Mouse (Mus musculus): ENCODE data around the gene Trim43a. TPM values are rescaled to one million over a fixed set of nuclear protein-coding genes. Genes with fewer than 3 reads are reported as not detected.
"Not testable (repeated sequence)": the region's sequence is repeated elsewhere in the genome, so short reads cannot be mapped to it uniquely, and the experiment has no call there.

Trim43a gene
- polyA plus RNA-seq, 1 experiment: 0.11 TPM

DNA sequence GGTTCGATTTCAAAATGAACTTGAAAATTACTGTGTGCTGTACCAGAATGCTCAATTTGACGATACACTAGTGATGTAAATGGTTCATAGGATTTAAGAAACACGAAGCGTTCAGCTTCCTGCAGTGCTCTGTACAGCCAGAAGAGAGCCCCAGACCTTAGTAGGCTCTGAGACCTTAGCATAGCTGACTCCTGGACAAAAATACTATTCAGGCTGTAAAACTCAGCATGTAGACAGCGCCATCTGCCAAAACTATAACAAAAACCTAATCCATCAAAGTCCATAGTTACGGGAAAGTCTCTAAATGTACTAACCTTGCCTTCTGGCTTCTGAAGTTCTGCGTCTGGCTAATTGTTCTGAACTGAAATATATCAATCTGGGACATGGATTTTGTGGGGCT lies 33.4 kb upstream of the Trim43a start:
- peaks cover 14% of the 10 kb centered on the region for H3K4me1 ChIP-seq (replicated peaks; ENCODE audit: control insufficient read depth, insufficient read depth, low read length)
- no peak overlapping the region for H3K4me3 ChIP-seq (ENCODE audit: control insufficient read depth, insufficient read depth, low read length)
- H3K27me3 ChIP-seq (ENCODE audit: control insufficient read depth, insufficient read depth, low read length): no peaks in the 10 kb centered on the region
- no peak overlapping the region for H3K27ac ChIP-seq (ENCODE audit: control insufficient read depth, insufficient read depth, low read length)
- no peaks in the 10 kb centered on the region for H3K36me3 ChIP-seq (ENCODE audit: control insufficient read depth, insufficient read depth, low read length)
- DNase-seq: peak; percentile 41
- no peak for TF ChIP-seq POLR2A (IDR thresholded peaks at IDR 0.05; ENCODE audit: control insufficient read depth, extremely low read depth, insufficient read depth, low read length, poor library complexity)
- TF ChIP-seq CTCF (IDR thresholded peaks at IDR 0.05; ENCODE audit: borderline replicate concordance, control insufficient read depth, extremely low read depth, insufficient read depth, low read length, poor library complexity): no peak
- WGBS: 13% methylated on average over 7 of the region's 7 CpGs

DNA sequence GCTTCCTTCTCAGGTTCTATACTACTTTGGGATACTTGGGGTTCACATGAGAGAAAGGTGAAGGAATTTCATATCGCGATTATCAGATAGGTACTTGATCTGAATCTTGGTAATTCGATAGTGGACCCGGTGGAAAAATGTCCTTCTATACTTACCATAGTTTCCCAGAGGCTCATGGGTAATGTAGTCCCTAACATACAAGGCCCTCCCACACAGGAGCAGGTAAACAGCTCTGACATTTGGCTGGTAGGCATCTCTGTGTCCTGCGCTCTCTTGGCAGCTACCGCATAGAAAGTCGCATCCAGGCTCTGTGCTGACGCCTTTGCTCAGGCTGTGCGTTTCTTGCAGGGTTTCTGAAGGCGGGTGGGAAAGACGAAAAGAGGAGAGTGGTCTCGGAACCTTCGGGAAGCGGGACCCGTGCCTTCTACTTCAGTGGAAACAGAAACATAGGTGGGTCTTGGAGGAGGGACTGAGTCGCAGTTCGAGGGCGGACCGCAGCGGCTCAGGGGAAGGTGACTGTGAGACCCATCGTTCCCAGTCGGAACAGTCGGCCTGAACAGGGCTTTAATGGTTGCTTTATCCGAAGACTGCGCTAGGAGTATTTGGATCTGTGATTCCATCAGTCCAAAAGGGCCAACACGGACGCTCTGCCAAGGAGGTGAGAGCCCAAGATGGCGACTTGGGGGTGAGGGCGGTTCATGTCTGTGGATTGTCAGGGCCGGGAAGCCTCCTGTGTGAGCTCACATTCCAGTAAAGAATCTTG lies 32.7 kb upstream of the Trim43a start, which contains the start of gene Zfp949:
Gene Zfp949 (plus strand): TSS at position 170 of the 763 bp plus-strand sequence.
- DNase-seq: peak; percentile 80
- Histone ChIP-seq H3K27me3 (ENCODE audit: control insufficient read depth, insufficient read depth, low read length) (no peaks in the 10 kb centered on the region), H3K4me1 (replicated peaks; ENCODE audit: control insufficient read depth, insufficient read depth, low read length) (peaks cover 14% of the 10 kb centered on the region), H3K4me3 (ENCODE audit: control insufficient read depth, insufficient read depth, low read length) (peak within 1 kb of the TSS; percentile 98), H3K27ac (ENCODE audit: control insufficient read depth, insufficient read depth, low read length) (peak within 1 kb of the TSS; percentile 71), H3K36me3 (ENCODE audit: control insufficient read depth, insufficient read depth, low read length) (no peaks in the 10 kb centered on the region)
- WGBS: under 1% methylated on average over 30 of the region's 30 CpGs
- TF ChIP-seq POLR2A (IDR thresholded peaks at IDR 0.05; ENCODE audit: control insufficient read depth, extremely low read depth, insufficient read depth, low read length, poor library complexity): peak; percentile 64; the same call in 1 of the 2 replicates
- no peak for TF ChIP-seq CTCF (IDR thresholded peaks at IDR 0.05; ENCODE audit: borderline replicate concordance, control insufficient read depth, extremely low read depth, insufficient read depth, low read length, poor library complexity)

DNA sequence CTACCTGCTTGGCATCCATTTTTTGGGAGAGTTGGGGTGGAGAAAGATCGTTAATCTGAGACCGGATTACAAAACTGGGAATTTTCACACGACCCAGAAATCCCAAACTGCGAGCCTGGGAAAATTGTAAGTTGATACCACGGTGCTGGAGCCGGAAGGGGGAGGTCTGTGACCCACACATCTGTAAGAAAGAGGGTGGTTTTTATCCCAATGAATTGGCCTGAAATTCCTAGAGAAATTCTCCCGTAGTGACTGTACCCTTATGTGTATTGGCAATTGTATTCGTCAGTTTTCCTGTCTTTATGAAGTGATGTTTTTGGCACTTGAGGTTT lies 32.1 kb upstream of the Trim43a start:
- WGBS: 4% methylated on average over 8 of the region's 8 CpGs
- no peak for DNase-seq
- H3K4me1 ChIP-seq (replicated peaks; ENCODE audit: control insufficient read depth, insufficient read depth, low read length): peaks cover 14% of the 10 kb centered on the region
- no peak overlapping the region for H3K27ac ChIP-seq (ENCODE audit: control insufficient read depth, insufficient read depth, low read length)
- no peaks in the 10 kb centered on the region for H3K27me3 ChIP-seq (ENCODE audit: control insufficient read depth, insufficient read depth, low read length)
- TF ChIP-seq CTCF (IDR thresholded peaks at IDR 0.05; ENCODE audit: borderline replicate concordance, control insufficient read depth, extremely low read depth, insufficient read depth, low read length, poor library complexity) (no peak), POLR2A (IDR thresholded peaks at IDR 0.05; ENCODE audit: control insufficient read depth, extremely low read depth, insufficient read depth, low read length, poor library complexity) (no peak)
- no peaks in the 10 kb centered on the region for H3K36me3 ChIP-seq (ENCODE audit: control insufficient read depth, insufficient read depth, low read length)
- H3K4me3 ChIP-seq (ENCODE audit: control insufficient read depth, insufficient read depth, low read length): peak overlapping the region; percentile 98

DNA sequence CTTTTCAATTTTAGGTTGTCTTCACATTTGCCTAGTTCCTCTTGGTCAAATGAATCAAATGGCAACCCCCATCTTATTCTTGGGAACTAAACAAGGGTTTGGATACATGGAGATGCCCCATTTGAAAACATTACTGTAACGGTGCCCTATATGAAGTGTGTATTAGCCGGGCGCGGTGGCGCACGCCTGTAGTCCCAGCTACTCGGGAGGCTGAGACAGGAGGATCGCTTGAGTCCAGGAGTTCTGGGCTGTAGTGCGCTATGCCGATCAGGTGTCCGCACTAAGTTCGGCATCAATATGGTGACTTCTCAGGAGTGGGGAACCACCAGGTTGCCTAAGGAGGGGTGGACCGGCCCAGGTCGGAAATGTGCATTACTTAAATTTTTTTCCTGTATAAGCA lies 27.6 kb upstream of the Trim43a start:
- TF ChIP-seq CTCF (IDR thresholded peaks at IDR 0.05; ENCODE audit: borderline replicate concordance, control insufficient read depth, extremely low read depth, insufficient read depth, low read length, poor library complexity): no peak
- TF ChIP-seq POLR2A (IDR thresholded peaks at IDR 0.05; ENCODE audit: control insufficient read depth, extremely low read depth, insufficient read depth, low read length, poor library complexity): no peak

DNA sequence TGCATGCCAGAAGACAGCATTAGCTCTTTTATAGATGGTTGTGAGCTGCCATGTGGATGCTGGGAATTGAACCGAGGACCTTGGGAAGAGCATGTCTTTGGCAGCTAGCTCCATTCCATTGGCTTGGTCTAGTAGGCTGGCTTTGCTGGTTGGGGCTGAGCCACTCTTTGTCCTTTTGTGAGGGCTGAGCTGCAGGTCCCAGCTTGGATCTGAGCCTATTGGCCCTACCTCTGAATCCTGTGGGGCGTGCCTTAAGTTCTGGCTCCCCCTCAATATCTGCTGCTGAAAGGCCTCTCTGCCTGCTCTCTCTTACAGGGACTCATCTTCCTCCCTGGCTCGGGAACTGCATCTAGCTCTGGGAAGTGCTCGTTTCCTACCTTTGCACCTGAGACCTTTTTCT lies 22.5 kb upstream of the Trim43a start:
- TF ChIP-seq CTCF (IDR thresholded peaks at IDR 0.05; ENCODE audit: borderline replicate concordance, control insufficient read depth, extremely low read depth, insufficient read depth, low read length, poor library complexity): no peak
- TF ChIP-seq POLR2A (IDR thresholded peaks at IDR 0.05; ENCODE audit: control insufficient read depth, extremely low read depth, insufficient read depth, low read length, poor library complexity): no peak
- no peaks in the 10 kb centered on the region for H3K27me3 ChIP-seq (ENCODE audit: control insufficient read depth, insufficient read depth, low read length)
- H3K4me1 ChIP-seq (replicated peaks; ENCODE audit: control insufficient read depth, insufficient read depth, low read length): no peaks in the 10 kb centered on the region
- WGBS: 96% methylated on average over 4 of the region's 4 CpGs
- no peak overlapping the region for H3K4me3 ChIP-seq (ENCODE audit: control insufficient read depth, insufficient read depth, low read length)
- no peak overlapping the region for H3K27ac ChIP-seq (ENCODE audit: control insufficient read depth, insufficient read depth, low read length)
- peaks cover 35% of the 10 kb centered on the region for H3K36me3 ChIP-seq (ENCODE audit: control insufficient read depth, insufficient read depth, low read length)
- DNase-seq: no peak

More for the DNA sequence above, 27.6 kb upstream of the Trim43a start:
- Histone ChIP-seq H3K4me1 (replicated peaks; ENCODE audit: control insufficient read depth, insufficient read depth, low read length) (peaks cover 14% of the 10 kb centered on the region), H3K36me3 (ENCODE audit: control insufficient read depth, insufficient read depth, low read length) (peaks cover 12% of the 10 kb centered on the region; the same call in 1 of the 2 replicates), H3K27ac (ENCODE audit: control insufficient read depth, insufficient read depth, low read length) (no peak overlapping the region), H3K4me3 (ENCODE audit: control insufficient read depth, insufficient read depth, low read length) (no peak overlapping the region), H3K27me3 (ENCODE audit: control insufficient read depth, insufficient read depth, low read length) (no peaks in the 10 kb centered on the region)
- DNase-seq: no peak
- WGBS: 99% methylated on average over 14 of the region's 14 CpGs

DNA sequence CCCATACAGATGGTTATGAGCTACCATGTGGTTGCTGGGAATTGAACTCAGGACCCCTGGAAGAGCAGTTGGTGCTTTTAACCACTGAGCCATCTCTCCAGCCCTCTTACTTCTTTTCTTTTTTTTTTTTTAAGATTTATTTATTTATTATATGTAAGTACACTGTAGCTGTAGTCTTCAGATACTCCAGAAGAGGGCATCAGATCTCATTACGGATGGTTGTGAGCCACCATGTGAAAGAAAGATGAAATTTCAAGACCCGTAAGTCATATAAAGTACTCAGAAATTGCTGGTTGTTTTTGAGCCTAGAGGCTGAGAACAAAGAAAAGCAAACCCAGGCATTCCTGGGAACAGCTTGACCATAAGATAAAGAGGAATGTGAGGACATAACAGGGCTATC lies 19.2 kb upstream of the Trim43a start:
- H3K27me3 ChIP-seq (ENCODE audit: control insufficient read depth, insufficient read depth, low read length): not testable (repeated sequence)
- peaks cover 28% of the 10 kb centered on the region for H3K36me3 ChIP-seq (ENCODE audit: control insufficient read depth, insufficient read depth, low read length)
- WGBS: 99% methylated on average over 2 of the region's 2 CpGs

DNA sequence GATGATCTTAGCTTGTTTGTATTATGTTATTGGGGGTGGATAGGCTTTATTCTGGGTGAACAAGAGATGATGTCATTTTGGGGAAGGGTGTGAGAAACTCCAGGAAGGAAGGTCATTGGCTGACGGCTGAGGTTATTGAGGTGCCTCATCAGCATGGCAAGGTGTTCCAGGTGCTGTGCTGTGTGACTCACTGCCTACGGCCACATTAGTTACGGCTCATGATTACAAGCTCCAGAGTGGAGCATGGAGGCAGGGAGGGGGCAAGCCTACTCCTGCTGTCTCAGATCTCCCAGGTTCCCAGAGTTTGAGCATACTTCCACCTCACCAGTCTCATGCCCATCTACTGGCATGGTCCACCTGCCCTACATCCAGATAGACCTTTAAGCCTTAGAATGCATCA lies 10.2 kb upstream of the Trim43a start:
- not testable (repeated sequence) for H3K4me1 ChIP-seq (replicated peaks; ENCODE audit: control insufficient read depth, insufficient read depth, low read length); DNase-seq; H3K27ac ChIP-seq (ENCODE audit: control insufficient read depth, insufficient read depth, low read length); H3K27me3 ChIP-seq (ENCODE audit: control insufficient read depth, insufficient read depth, low read length); H3K4me3 ChIP-seq (ENCODE audit: control insufficient read depth, insufficient read depth, low read length)
- over 99% methylated on average over 3 of the region's 3 CpGs for WGBS
- H3K36me3 ChIP-seq (ENCODE audit: control insufficient read depth, insufficient read depth, low read length): peaks cover 34% of the 10 kb centered on the region

More for the DNA sequence above, 19.2 kb upstream of the Trim43a start:
- not testable (repeated sequence) for H3K4me1 ChIP-seq (replicated peaks; ENCODE audit: control insufficient read depth, insufficient read depth, low read length); H3K4me3 ChIP-seq (ENCODE audit: control insufficient read depth, insufficient read depth, low read length); DNase-seq; H3K27ac ChIP-seq (ENCODE audit: control insufficient read depth, insufficient read depth, low read length)

DNA sequence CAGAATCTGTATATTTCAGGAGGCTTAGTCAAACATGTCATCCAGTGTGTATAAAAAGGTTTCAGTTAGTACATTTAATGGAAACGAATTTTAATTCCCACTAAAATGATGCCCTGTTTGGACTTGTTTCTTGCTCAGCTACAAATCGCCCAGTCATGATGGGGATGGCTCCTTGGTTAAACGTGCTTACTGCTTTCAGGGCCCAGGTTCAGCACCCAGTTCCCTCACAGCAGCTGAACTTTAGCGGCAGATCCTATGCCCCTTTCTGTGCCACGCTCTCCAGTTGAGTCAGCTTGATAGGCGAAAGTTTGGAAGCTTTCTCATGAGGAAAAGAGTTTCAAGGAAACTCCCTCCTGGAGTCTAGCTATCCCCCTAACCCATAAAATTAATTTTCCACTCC lies 13.0 kb downstream of the Trim43a start:
- DNase-seq; H3K36me3 ChIP-seq (ENCODE audit: control insufficient read depth, insufficient read depth, low read length); H3K4me3 ChIP-seq (ENCODE audit: control insufficient read depth, insufficient read depth, low read length); H3K4me1 ChIP-seq (replicated peaks; ENCODE audit: control insufficient read depth, insufficient read depth, low read length); H3K27me3 ChIP-seq (ENCODE audit: control insufficient read depth, insufficient read depth, low read length); H3K27ac ChIP-seq (ENCODE audit: control insufficient read depth, insufficient read depth, low read length): not testable (repeated sequence)
- WGBS: 91% methylated on average over 6 of the region's 6 CpGs
